Mouse (Mus musculus) embryo, embryonic 11 days (tissue): ENCODE results near the gene Nubpl.
"Not testable (repeated sequence)": the region's sequence is repeated elsewhere in the genome, so short reads cannot be mapped to it uniquely, and the experiment has no call there.

Experiments
- DNase-seq: peaks from one replicate; pipeline ENCODE4 v3.0.0-alpha.2; 2015

Gene Nubpl

GRCm38 (mm10) chr12:52097650-52098070 is at the start of gene Nubpl:
TSS of gene Nubpl (plus strand) at chr12:52097737.
- peak; percentile 96 for DNase-seq

- DNase-seq: no peak
Observed at GRCm38 (mm10) chr12:52049324-52049723, 48.2 kb upstream of the Nubpl start.

- DNase-seq: not testable (repeated sequence)
Observed at GRCm38 (mm10) chr12:52079296-52079695, 18.2 kb upstream of the Nubpl start.

DNA sequence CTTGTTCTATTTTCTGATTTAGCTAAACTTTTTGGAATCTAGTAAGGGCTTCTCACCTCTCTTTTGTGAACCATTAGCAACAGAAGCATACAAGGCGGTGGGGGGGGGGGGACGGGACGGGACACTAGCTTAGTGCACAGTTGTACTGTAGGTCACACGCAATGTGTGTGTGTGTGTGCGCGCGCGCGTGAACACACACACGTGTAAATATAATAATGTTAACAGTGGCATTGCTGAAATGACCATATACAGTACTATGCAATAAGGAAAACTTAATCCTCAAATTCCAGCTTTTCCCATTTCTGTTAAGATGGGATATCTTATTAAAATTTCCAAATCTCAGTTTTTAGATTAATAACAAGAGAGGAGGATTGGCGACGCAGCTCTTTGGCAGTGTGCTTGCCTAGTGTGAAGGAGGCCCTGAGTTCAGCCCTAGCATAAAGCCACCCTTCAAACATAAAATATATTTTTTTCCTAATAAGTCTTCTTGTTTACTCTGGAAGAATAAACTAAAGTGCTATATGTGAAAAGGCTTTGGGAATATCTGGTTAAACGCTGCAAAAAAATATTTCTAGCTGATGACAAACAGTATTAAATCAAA is 388 bp upstream of the Nubpl start:
- no peak for DNase-seq

DNA sequence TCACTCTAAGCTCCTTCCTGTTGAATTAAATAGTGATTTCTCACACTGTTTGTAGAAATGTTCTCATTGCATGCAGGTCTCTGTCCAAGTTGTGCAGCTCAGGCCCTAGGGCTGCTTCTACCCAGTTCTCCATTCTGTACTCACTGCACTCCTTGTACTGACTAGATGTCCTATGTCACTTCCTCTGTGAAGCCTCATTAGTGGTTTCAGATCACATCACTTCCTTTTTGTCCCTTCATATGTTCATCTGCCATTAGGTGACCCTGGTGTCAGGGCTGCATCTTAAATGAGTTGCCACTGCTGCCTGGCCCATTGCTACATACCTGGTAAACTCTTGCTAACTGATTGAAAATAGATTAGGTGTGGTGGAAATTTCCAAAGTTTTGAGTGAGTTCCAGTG is 22.7 kb downstream of the Nubpl start:
- no peak for DNase-seq

DNA sequence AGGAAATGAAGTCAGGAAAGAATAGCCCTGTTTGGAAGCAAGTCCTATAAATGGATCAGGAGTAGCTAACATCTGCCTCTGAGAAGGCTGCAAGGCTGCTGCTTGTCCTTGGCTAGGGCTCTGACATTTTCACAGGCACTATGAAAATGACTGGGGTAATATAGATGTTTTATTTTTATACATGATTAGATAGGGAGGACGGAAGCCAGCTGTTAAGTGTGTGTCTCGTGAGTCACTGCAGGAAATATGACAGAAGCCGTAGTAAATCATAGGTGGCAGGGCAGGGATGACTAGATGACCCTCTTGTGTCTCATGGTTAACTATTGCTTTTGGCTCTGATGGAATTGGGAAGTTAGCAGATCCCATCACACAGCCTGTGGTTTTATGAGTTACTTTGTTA is 28.9 kb downstream of the Nubpl start:
- no peak for DNase-seq

GRCm38 (mm10) chr12:52129072-52129471 is 31.5 kb downstream of the Nubpl start:
- no peak for DNase-seq

GRCm38 (mm10) chr12:52132256-52132655 is 34.7 kb downstream of the Nubpl start:
- peak; percentile 77 for DNase-seq

DNA sequence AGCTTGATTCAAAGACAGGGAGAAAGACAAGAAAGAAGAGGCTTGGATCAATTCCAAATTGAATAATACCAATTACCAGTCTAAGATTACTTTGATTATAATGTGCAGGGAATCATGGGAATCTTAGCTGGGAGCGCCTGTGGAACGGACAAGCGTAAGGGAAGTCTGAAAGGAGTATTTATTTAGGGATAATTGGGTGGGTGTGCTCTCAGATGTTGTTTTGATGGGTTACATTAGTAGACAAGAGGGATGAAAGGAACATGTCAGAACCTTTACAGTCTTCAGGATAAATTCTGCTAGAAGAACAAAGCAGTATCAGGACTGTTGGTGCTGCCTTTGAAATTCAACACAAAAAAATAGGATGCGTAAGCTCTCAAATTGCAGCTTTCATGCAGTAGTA is 40.8 kb downstream of the Nubpl start:
- DNase-seq: no peak

DNA sequence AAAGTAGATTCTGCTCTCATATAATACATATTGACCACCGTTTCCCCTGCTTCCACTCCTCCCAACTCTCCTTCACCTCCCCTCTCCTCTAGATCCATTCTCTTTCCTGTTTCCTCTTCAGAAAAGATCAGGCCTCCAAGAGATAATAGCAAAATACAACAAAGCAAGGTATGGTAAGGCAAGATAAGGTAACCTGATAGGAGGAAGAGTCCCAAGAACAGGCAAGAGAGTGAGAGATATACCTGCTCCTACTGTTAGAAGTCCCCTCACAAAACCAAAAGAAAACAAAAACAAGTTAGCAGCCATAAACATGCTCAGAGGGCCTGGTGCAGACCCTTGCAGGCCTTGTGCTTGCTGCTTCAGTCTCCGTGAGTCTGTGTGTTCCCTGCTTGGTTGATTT is 49.1 kb downstream of the Nubpl start:
- DNase-seq: no peak

- DNase-seq: no peak
Observed at GRCm38 (mm10) chr12:52149448-52149847, 51.9 kb downstream of the Nubpl start.

GRCm38 (mm10) chr12:52152071-52152470 is 54.5 kb downstream of the Nubpl start:
- DNase-seq: no peak

GRCm38 (mm10) chr12:52154906-52155305 is 57.4 kb downstream of the Nubpl start:
- no peak for DNase-seq

- no peak for DNase-seq
Observed at GRCm38 (mm10) chr12:52164414-52164813, 66.9 kb downstream of the Nubpl start.

GRCm38 (mm10) chr12:52186205-52186793 is 88.8 kb downstream of the Nubpl start:
- peak; percentile 12 for DNase-seq

DNA sequence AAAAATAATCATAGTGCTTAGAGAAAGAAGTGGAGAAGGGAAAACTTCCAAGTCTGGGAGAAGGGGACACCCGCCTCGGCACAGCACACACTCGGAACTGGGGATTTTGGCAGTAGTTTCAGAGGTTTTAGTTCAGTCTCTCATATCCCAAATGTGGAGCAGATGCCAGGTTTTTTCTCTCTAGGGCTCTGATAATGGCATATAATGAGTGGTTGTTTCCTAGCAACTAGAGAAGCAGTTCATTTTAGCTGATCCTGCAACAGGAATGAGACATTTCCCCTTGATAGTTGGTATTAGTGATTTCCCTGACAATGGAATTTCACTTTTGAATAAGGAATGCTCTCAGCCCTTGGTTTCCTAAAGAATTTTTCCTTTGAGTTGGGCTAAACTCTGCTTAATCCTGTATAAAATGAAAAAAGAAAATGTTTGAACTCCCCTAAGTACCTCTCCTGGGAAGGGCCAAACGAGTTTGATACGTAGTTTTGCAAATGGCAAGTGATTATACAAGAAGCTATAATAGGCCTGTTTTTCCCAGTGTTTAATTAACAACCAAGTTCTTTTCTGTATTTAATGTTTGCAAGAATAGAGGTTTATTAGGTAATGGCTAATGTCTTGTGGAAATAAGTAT is 89.5 kb downstream of the Nubpl start:
- peak; percentile 49 for DNase-seq

DNA sequence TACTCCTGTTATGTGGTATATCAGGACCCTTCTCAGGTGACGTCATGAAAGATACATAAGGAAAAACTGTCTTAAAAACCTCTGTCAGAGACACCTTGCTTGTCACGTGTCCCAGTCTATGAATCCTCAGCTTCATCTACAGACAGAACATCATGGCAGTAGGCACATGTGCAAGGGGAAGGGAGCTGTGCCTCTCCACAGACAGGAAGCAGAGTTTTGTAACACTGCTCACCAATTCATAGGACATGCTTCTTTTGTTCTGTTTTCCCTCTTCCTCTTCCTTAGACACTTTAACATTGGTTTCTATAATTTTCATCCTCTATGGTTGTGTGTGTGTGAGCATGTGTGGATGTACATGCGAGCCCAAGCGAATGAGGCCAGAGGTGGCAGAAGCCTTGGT is 100.9 kb downstream of the Nubpl start:
- no peak for DNase-seq

GRCm38 (mm10) chr12:52209121-52209610 is 111.6 kb downstream of the Nubpl start:
- no peak for DNase-seq

GRCm38 (mm10) chr12:52211144-52211543 is 113.6 kb downstream of the Nubpl start:
- DNase-seq: no peak

DNA sequence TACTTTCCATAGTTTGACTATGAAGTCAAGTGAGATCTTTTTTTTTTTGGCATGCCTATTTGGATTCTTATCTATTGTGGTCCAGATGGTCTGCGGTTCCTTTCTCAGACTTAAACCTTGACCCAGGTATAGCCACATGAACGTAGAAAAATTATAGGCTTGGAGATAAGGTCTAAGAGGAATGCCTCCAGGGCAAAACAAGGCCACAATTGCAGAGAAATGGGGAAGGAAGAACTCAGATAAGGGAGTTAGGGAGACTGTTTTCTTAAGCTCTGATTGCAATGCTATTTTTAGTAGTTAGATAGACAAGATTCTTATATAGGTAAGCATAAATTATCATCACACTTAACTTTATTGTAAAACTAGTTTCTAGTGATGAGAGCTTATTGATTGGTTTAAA is 117.3 kb downstream of the Nubpl start:
- DNase-seq: no peak

- DNase-seq: no peak
Observed at GRCm38 (mm10) chr12:52224954-52225353, 127.4 kb downstream of the Nubpl start.

- DNase-seq: no peak
Observed at GRCm38 (mm10) chr12:52228746-52229145, 131.2 kb downstream of the Nubpl start.

- DNase-seq: not testable (repeated sequence)
Observed at GRCm38 (mm10) chr12:52231929-52232328, 134.4 kb downstream of the Nubpl start.

- DNase-seq: no peak
Observed at GRCm38 (mm10) chr12:52242712-52243111, 145.2 kb downstream of the Nubpl start.
